Mouse (Mus musculus): ENCODE measurements around the gene Prkg1. TPM values are rescaled to one million over a fixed set of nuclear protein-coding genes. Genes with fewer than 3 reads are reported as not detected.

Gene Prkg1
- polyA plus RNA-seq, 1 experiment from 2014 or later: 12.0 TPM

DNA sequence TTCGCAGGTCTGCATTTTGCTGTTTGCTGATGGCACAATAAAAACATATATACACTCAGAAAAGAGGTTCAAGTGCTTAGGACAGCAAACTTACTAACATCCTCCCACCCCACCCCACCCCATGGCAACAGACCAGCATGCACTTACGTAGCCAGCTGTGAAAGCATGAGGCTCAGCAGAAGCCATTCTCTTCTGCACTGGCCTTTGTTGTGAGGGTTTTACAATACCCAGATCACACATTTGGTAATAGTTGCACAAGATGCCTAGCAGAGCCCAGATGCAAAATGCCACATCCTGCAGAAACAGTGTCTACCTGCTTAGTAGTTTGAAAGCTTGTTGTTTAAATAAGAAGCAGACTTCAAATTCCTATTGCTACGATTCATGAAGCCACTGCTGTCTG lies 814.2 kb downstream of the Prkg1 start:
- H3K27me3 ChIP-seq (ENCODE audit: insufficient read depth, poor library complexity, severe bottlenecking): no peaks in the 10 kb centered on the region
- H3K36me3 ChIP-seq: no peaks in the 10 kb centered on the region
- no peaks in the 10 kb centered on the region for H3K4me1 ChIP-seq
- H3K9me3 ChIP-seq: no peaks in the 10 kb centered on the region
- WGBS: 87% methylated on average over 3 of the region's 3 CpGs
- DNase-seq (ENCODE audit: low spot score): no peak
- H3K27ac ChIP-seq: no peak overlapping the region
- H3K4me3 ChIP-seq: no peak overlapping the region

DNA sequence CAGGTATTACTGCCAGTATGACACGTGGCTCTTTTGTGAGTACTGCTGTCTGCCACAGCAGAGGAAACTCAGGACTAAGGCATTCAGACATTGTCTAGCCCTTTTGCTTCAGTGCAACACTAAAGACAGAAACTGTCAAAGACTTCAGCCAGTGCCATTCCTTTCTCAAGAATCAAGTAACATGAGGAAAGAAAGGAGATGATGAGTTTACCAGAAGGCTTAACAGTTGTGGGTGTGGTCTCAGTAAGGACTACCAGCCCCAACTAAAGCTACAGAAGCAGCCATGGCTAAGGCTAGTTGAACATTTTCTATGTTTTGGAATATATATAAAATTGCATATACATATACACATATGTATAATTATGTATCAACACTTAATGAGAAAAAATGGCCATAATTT lies 816.6 kb downstream of the Prkg1 start:
- no peak for DNase-seq (ENCODE audit: low spot score)
- Histone ChIP-seq H3K9me3 (no peaks in the 10 kb centered on the region), H3K27ac (no peak overlapping the region), H3K4me3 (no peak overlapping the region), H3K4me1 (no peaks in the 10 kb centered on the region), H3K36me3 (no peaks in the 10 kb centered on the region), H3K27me3 (ENCODE audit: insufficient read depth, poor library complexity, severe bottlenecking) (no peaks in the 10 kb centered on the region)
- 62% methylated on average over 1 of the region's 1 CpGs for WGBS

DNA sequence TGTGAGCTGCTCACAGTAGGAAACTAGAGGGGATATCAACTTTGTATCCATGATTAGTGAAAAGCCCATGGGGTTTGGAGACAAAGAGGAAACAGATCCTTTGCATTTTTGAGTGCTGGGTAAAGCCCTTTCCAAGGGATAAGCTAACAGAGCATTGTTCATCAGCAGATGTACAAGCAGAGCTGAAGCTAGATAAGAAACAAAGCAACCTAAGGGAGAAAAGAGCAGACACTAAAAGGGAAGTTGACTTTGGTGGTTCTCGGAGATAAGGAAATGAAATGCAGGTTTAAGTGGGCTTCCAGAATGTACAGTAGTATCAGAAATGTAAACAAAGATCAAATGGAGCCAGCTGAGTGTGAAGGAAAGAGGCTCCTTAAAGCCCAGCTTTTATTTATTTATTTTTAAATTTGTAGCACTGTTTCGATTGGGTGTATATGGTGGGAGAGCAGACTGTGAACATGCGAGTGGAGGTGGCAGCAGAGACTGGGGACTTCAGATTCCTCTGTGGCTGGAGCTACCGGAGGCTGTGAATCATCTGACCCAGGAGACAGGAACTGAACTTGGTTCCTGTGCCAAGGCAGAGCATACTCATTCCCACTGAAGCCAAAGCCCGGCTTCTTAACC lies 822.4 kb downstream of the Prkg1 start:
- no peak overlapping the region for H3K27ac ChIP-seq

DNA sequence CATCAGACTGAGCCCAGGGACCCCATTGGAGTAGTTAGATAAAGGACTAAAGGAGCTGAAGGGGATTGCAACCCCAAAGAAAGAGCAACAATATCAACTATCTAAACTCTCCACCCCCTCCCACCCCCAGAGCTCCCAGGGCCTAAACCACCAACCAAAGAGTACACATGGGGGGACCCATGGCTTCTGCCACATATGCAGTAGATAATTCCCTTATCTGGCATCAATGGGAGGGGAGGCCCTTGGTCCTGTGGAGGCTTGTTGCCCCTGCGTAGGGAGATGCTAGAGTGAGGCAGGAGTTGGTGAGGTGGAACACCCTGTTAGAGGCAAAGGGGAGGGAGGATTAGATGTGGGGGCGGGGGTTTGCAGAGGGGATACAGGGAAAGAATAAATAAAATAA lies 826.8 kb downstream of the Prkg1 start:
- no peaks in the 10 kb centered on the region for H3K27me3 ChIP-seq (ENCODE audit: insufficient read depth, poor library complexity, severe bottlenecking)
- H3K9me3 ChIP-seq: no peaks in the 10 kb centered on the region
- H3K4me3 ChIP-seq: no peak overlapping the region
- H3K36me3 ChIP-seq: no peaks in the 10 kb centered on the region
- H3K27ac ChIP-seq: no peak overlapping the region
- H3K4me1 ChIP-seq: peaks cover 11% of the 10 kb centered on the region
- no peak for DNase-seq (ENCODE audit: low spot score)
- WGBS: 84% methylated on average over 2 of the region's 2 CpGs

More for the DNA sequence above, 822.4 kb downstream of the Prkg1 start:
- peaks cover 11% of the 10 kb centered on the region for H3K4me1 ChIP-seq
- 21% methylated on average over 5 of the region's 5 CpGs for WGBS
- no peaks in the 10 kb centered on the region for H3K36me3 ChIP-seq
- no peaks in the 10 kb centered on the region for H3K27me3 ChIP-seq (ENCODE audit: insufficient read depth, poor library complexity, severe bottlenecking)
- no peak overlapping the region for H3K4me3 ChIP-seq
- no peak for DNase-seq (ENCODE audit: low spot score)
- no peaks in the 10 kb centered on the region for H3K9me3 ChIP-seq

DNA sequence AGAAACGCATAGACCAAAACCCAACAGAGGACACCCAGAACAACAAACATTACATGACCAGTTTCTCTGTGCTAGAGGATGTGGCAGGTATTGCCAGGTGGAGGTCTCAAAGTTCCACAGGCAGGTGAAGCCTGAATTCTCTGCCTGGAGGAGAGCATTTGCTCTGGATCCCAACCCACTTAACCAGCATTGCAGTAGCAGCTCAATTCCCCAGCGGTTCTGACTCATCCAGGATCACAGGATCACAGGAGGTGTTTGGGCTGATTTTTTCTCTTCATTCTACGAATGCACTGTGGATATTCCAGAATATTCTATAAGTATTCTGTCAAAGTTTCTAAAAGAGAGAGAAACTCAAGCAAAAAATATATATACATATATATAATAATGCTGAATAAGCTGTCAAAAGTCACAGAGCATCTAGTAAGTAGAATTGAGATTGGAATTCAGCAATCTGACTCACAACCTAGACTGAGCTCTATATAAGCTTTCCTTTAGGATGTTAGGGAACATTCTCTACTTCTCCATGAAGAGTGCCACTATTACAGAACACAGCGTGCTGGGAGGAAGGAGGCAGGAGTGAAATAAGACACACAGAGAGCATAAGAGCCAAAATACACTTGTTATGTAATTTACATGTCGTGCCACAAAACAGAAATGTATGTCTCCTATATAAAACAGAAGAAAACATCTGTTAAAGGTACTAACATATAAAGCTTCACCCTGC lies 833.2 kb downstream of the Prkg1 start:
- 86% methylated on average over 5 of the region's 5 CpGs for WGBS
- Histone ChIP-seq H3K36me3 (no peaks in the 10 kb centered on the region), H3K9me3 (no peaks in the 10 kb centered on the region), H3K4me1 (no peaks in the 10 kb centered on the region), H3K27ac (no peak overlapping the region), H3K4me3 (no peak overlapping the region), H3K27me3 (ENCODE audit: insufficient read depth, poor library complexity, severe bottlenecking) (no peaks in the 10 kb centered on the region)
- DNase-seq (ENCODE audit: low spot score): no peak

DNA sequence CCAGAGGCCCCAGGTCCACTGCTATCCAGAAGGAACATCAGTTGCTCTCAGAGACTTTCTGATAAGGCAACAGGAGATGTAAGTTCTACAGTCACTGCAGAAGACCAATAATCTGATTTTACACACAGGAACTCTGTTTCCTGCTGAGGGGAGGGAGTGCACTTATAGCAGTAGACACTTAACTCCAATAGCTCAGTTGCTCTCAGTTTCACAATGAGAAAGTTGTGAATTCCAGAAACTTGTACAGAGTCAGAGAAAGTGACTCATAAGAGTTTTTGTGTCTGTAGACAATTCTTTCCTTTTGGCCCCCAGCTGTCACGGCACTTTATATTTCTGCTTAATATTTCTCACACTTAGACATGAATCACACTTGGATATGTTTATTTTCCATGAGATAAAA lies 840.8 kb downstream of the Prkg1 start:
- H3K4me1 ChIP-seq: no peaks in the 10 kb centered on the region
- no peak for DNase-seq (ENCODE audit: low spot score)
- no peaks in the 10 kb centered on the region for H3K36me3 ChIP-seq
- no peak overlapping the region for H3K4me3 ChIP-seq
- H3K27me3 ChIP-seq (ENCODE audit: insufficient read depth, poor library complexity, severe bottlenecking): no peaks in the 10 kb centered on the region
- whole genome bisulfite sequencing: 69% methylated on average over 1 of the region's 1 CpGs
- no peaks in the 10 kb centered on the region for H3K9me3 ChIP-seq
- H3K27ac ChIP-seq: no peak overlapping the region

DNA sequence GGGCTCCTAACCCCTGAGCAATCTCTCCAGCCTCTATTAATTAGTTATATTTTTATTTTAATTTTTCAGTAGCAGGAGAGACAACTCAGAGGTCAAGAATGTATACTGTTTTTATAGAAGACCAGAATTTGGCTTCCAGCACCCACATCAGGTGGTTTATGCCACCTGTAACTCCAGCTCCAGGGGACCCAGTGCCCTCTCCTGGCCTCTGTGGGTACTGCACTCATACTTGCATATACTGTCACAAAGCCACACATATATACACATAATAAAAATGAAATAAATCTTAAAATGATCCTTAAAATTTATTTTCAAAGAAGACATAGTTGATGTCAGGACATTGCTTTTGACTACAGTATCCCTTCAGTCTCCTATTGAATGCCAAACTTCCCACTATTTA lies 862.5 kb downstream of the Prkg1 start:
- Histone ChIP-seq H3K27ac (no peak overlapping the region), H3K36me3 (no peaks in the 10 kb centered on the region)
- no peak for DNase-seq (ENCODE audit: low spot score)

DNA sequence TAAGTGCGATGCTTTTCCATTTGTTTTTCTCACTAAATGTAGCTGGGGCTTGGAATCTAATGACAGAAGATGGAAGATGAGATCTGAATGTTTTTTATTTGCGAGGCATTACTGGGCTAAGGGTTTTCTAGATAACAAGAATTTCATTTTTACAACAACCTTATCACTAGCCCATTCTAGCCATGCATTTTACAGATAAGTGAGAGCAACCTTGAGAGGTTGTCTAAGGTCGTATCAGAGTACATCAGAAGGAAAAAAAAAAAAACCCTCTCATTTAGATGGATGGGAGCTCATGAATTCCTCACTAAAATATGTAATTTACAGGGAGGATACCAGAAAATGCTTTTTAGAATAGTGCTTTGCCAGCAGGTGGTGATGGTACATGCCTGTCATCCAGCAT lies 863.8 kb downstream of the Prkg1 start:
- WGBS: 71% methylated on average over 3 of the region's 3 CpGs
- Histone ChIP-seq H3K36me3 (no peaks in the 10 kb centered on the region), H3K9me3 (no peaks in the 10 kb centered on the region), H3K4me3 (no peak overlapping the region), H3K27me3 (ENCODE audit: insufficient read depth, poor library complexity, severe bottlenecking) (no peaks in the 10 kb centered on the region), H3K27ac (no peak overlapping the region), H3K4me1 (no peaks in the 10 kb centered on the region)
- no peak for DNase-seq (ENCODE audit: low spot score)

More for the DNA sequence above, 862.5 kb downstream of the Prkg1 start:
- H3K4me1 ChIP-seq: no peaks in the 10 kb centered on the region
- H3K4me3 ChIP-seq: no peak overlapping the region
- H3K9me3 ChIP-seq: no peaks in the 10 kb centered on the region
- no peaks in the 10 kb centered on the region for H3K27me3 ChIP-seq (ENCODE audit: insufficient read depth, poor library complexity, severe bottlenecking)

DNA sequence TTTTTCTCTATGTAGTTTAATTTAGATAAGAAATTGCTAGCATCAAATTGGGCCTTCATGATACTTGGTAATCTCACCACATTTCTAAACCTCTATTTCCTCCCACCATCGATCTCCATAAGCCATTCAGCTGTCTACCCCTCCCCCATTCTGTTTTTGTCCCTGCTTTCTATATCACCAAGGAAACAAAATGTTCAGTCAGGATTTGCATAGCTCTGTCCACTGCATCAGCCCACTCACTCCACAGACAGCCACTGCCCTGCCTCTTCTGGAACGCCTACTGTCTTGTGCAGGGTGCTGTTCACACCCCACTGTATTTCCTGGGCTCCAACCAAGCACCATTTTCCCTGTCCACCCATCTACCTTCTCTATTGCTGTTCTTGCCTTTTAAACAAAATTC lies 874.5 kb downstream of the Prkg1 start:
- Histone ChIP-seq H3K4me3 (no peak overlapping the region), H3K27ac (no peak overlapping the region), H3K36me3 (no peaks in the 10 kb centered on the region), H3K4me1 (peaks cover 3% of the 10 kb centered on the region; the same call in 1 of the 2 replicates), H3K9me3 (no peaks in the 10 kb centered on the region), H3K27me3 (ENCODE audit: insufficient read depth, poor library complexity, severe bottlenecking) (no peaks in the 10 kb centered on the region)
- no peak for DNase-seq (ENCODE audit: low spot score)
- WGBS: 84% methylated on average over 2 of the region's 2 CpGs

DNA sequence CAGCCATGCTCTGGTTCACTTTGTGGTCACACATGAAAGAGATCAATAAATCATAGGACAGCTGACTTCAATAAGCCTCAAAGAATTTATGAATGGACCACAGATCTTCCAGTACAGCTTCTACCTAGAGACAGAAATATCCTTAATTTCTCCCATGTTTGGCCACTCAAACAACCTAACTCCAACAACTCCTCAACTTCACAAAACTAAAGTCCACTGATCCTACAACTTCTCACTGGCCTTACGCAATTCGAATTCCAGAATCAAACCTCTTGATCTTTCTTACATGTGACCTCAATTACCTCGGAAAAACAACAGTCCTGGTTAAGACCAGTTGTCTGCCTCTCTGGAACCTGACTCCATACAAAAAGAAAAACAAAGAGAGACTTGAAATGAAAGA lies 875.0 kb downstream of the Prkg1 start:
- Histone ChIP-seq H3K9me3 (no peaks in the 10 kb centered on the region), H3K4me1 (peaks cover 3% of the 10 kb centered on the region; the same call in 1 of the 2 replicates), H3K4me3 (no peak overlapping the region), H3K36me3 (no peaks in the 10 kb centered on the region), H3K27me3 (ENCODE audit: insufficient read depth, poor library complexity, severe bottlenecking) (no peaks in the 10 kb centered on the region), H3K27ac (no peak overlapping the region)
- DNase-seq (ENCODE audit: low spot score): no peak
- 90% methylated on average over 3 of the region's 3 CpGs for WGBS

DNA sequence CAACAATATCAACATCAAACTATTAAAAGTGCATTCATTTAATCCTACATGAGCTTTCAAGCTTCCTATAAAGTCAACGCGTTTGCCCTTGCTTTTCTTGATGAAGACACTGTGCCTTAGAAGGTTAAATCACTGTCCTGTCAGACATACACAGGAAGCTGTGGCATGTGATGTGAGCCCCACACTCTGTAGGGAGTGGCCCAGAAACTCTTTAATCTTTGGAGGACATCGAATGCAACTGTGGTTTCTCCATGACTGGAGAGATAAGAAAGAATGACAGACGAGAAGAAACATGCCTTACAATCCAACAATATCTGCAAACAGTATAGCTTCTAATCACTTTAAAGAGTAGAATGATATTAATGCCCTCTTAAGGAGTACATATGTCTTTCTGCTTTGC lies 903.4 kb downstream of the Prkg1 start:
- Histone ChIP-seq H3K36me3 (no peaks in the 10 kb centered on the region), H3K4me3 (no peak overlapping the region), H3K4me1 (no peaks in the 10 kb centered on the region), H3K27ac (no peak overlapping the region), H3K9me3 (no peaks in the 10 kb centered on the region), H3K27me3 (ENCODE audit: insufficient read depth, poor library complexity, severe bottlenecking) (no peaks in the 10 kb centered on the region)
- no peak for DNase-seq (ENCODE audit: low spot score)
- WGBS: 46% methylated on average over 4 of the region's 4 CpGs

DNA sequence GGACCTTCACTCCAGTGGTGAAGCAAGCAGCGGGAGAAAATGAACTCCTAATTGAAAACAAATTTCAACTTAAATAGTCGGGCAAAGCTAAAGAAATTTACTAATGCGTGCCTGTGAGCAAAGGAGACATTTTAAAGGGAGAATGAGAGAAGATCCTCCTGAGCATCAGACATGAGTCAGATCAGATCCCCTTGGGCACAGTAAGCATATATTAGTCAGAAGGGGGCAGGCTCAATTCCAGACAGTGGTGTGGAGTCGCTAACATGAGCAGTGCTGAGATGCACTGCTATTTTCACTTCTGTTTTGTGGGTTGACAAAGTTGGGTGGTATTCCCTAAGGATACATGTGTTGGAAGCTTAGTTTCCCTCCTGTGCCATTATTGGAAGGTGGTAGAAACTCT lies 913.8 kb downstream of the Prkg1 start:
- no peaks in the 10 kb centered on the region for H3K4me1 ChIP-seq
- 82% methylated on average over 4 of the region's 4 CpGs for WGBS
- no peak overlapping the region for H3K27ac ChIP-seq
- H3K9me3 ChIP-seq: no peaks in the 10 kb centered on the region
- H3K4me3 ChIP-seq: no peak overlapping the region
- no peaks in the 10 kb centered on the region for H3K36me3 ChIP-seq
- DNase-seq (ENCODE audit: low spot score): no peak
- no peaks in the 10 kb centered on the region for H3K27me3 ChIP-seq (ENCODE audit: insufficient read depth, poor library complexity, severe bottlenecking)

DNA sequence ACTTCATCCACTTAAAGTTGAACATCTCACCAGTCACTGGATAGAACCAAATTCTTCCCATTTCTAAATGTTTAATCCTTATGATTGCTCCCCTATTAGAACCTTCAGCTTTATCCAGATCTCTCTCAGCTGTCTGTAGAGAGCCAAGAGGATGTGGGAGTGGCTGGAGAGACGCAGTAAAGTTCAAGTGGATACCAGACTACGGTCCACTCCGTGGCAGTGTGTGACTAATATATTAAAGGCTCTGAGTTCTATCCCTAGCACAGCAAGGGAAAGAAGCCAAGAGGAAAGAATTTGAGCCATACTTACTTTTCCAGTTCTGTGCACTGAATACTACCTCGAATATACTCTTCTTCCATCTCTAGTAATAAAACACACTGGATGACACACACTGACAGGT lies 919.9 kb downstream of the Prkg1 start:
- WGBS: 63% methylated on average over 4 of the region's 4 CpGs
- H3K4me3 ChIP-seq: no peak overlapping the region
- DNase-seq (ENCODE audit: low spot score): no peak

DNA sequence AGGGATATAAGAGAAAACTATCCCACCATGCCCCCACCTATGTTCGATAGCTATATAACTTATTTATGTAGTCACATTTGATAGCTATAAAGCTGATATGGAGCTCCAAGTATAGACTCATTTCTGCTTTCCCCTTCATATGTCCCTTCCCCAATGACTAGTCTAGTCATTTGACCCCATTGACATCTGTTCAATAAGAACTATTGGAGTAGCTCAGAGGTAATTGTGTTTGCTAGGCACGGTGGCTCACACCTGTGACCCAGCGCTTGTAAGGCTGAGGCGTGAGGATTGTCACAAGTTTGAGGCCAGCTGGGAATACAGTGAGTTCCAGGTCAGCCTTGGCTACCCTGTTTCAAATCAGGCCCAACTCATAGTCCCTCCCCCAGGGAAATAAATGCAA lies 921.2 kb downstream of the Prkg1 start:
- Histone ChIP-seq H3K4me3 (no peak overlapping the region), H3K27me3 (ENCODE audit: insufficient read depth, poor library complexity, severe bottlenecking) (no peaks in the 10 kb centered on the region), H3K4me1 (peaks cover 11% of the 10 kb centered on the region; the same call in 1 of the 2 replicates), H3K36me3 (no peaks in the 10 kb centered on the region), H3K9me3 (no peaks in the 10 kb centered on the region), H3K27ac (no peak overlapping the region)
- DNase-seq (ENCODE audit: low spot score): no peak
- WGBS: 80% methylated on average over 4 of the region's 4 CpGs

More for the DNA sequence above, 919.9 kb downstream of the Prkg1 start:
- no peaks in the 10 kb centered on the region for H3K27me3 ChIP-seq (ENCODE audit: insufficient read depth, poor library complexity, severe bottlenecking)
- no peaks in the 10 kb centered on the region for H3K36me3 ChIP-seq
- H3K27ac ChIP-seq: no peak overlapping the region
- H3K4me1 ChIP-seq: peaks cover 11% of the 10 kb centered on the region; the same call in 1 of the 2 replicates
- H3K9me3 ChIP-seq: no peaks in the 10 kb centered on the region

Data from heart, embryonic 10.5 days (tissue).